Mouse (Mus musculus) liver, embryonic 16.5 days (tissue): Measurements from ENCODE around the gene C5ar1. TPM values are rescaled to one million over a fixed set of nuclear protein-coding genes. Genes with fewer than 3 reads are reported as not detected.
"Not testable (repeated sequence)": the region's sequence is repeated elsewhere in the genome, so short reads cannot be mapped to it uniquely, and the experiment has no call there.

Source experiments
- ATAC-seq: fragments of 200-750 bp; cut with Nextera tagmentation; 2 replicates; pipeline ENCODE4 v1.8.0; 2017; ENCODE audit warnings: low read depth, mild to moderate bottlenecking, moderate number of reproducible peaks, moderate library complexity
- H3K27ac ChIP-seq: fragments of 300-500 bp; sonication (generic); 2 replicates; pipeline ENCODE4 v1.5.1; 2014; ENCODE audit warnings: mild to moderate bottlenecking, low read length
- H3K27me3 ChIP-seq: fragments of 300-500 bp; sonication (generic); 2 replicates; pipeline ENCODE4 v1.6.1; 2014; ENCODE audit warnings: low read depth, low read length, mixed read lengths; ENCODE audit not compliant: control insufficient read depth, insufficient read depth
- H3K36me3 ChIP-seq: fragments of 300-500 bp; sonication (generic); 2 replicates; pipeline ENCODE4 v1.6.1; 2014; ENCODE audit warnings: mild to moderate bottlenecking; ENCODE audit not compliant: control insufficient read depth, insufficient read depth
- H3K4me1 ChIP-seq: fragments of 300-500 bp; sonication (generic); 2 replicates; pipeline ENCODE4 v1.6.1; 2014; ENCODE audit warnings: low read depth, low read length, mixed read lengths; ENCODE audit not compliant: control insufficient read depth
- H3K4me2 ChIP-seq: fragments of 300-500 bp; sonication (generic); 2 replicates; pipeline ENCODE4 v1.6.1; 2014; ENCODE audit warnings: low read depth, low read length, mixed read lengths
- H3K4me3 ChIP-seq: fragments of 300-500 bp; sonication (generic); 2 replicates; pipeline ENCODE4 v1.5.1; 2014; ENCODE audit warnings: low read depth, mild to moderate bottlenecking, low read length
- H3K9ac ChIP-seq: fragments of 300-500 bp; sonication (generic); 2 replicates; pipeline ENCODE4 v1.6.1; 2014; ENCODE audit warnings: low read depth, low read length
- H3K9me3 ChIP-seq: fragments of 300-500 bp; sonication (generic); replicated peaks from 2 replicates; pipeline ENCODE4 v1.6.1; 2016; ENCODE audit warnings: low read length; ENCODE audit not compliant: control insufficient read depth
- WGBS: fragments of 180-500 bp; shearing (Covaris S2); extraction: QIAGEN DNeasy Blood & Tissue Kit; methylation state at CpG from one replicate; pipeline ENCODE4 v1.1.7; 2014; ENCODE audit not compliant: insufficient replicate concordance; 5-methylcytosine and 5-hydroxymethylcytosine counted together
- polyA plus RNA-seq: library from polyadenylated mRNA; unstranded; fragments of >200 nt; fragmentation: Nextera tagmentation; extraction: Ambion mirVana; gene quantifications from 2 replicates; pipeline ENCODE4 v1.2.1, GENCODE M21; 2015

Gene C5ar1
- 4.0 and 4.6 TPM in 2 replicates for polyA plus RNA-seq

DNA sequence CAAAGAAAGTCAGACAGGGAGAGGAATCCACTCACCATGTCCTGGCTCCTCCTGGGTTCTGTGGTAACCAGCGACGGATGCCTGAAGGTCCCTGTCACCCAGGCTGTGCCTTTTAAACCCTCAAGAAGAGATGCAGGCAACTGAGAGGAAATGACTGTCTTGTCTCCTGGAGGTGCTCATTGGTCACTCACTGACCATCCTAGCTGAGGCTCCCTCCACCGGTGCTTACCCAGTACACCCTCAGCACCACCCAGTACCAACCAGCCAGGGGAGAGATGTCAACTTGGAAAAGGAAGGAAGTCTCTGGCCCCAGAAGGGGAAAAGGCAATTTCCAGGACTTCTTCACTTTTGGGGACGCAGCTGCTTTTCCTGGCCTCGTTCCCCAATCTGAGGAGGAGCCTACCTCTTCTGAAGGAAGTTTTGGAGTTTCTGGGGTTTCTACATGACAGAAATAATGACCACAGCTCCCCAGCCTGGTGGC, at the start of gene C5ar1:
TSS of gene C5ar1 (minus strand) at position 431 of the 481 bp plus-strand sequence.
- no peak within 1 kb of the TSS; the same call in 1 of the 2 replicates for H3K4me3 ChIP-seq
- H3K9me3 ChIP-seq: no peaks in the 10 kb centered on the region
- no peak within 1 kb of the TSS for H3K9ac ChIP-seq
- H3K27ac ChIP-seq: peak within 1 kb of the TSS; percentile 0; the same call in 1 of the 2 replicates
- no peaks in the 10 kb centered on the region for H3K36me3 ChIP-seq
- no peak within 1 kb of the TSS for H3K4me2 ChIP-seq
- H3K4me1 ChIP-seq: no peaks in the 10 kb centered on the region
- 40% methylated on average over 5 of the region's 5 CpGs for WGBS
- ATAC-seq: no peak
- H3K27me3 ChIP-seq: no peaks in the 10 kb centered on the region

DNA sequence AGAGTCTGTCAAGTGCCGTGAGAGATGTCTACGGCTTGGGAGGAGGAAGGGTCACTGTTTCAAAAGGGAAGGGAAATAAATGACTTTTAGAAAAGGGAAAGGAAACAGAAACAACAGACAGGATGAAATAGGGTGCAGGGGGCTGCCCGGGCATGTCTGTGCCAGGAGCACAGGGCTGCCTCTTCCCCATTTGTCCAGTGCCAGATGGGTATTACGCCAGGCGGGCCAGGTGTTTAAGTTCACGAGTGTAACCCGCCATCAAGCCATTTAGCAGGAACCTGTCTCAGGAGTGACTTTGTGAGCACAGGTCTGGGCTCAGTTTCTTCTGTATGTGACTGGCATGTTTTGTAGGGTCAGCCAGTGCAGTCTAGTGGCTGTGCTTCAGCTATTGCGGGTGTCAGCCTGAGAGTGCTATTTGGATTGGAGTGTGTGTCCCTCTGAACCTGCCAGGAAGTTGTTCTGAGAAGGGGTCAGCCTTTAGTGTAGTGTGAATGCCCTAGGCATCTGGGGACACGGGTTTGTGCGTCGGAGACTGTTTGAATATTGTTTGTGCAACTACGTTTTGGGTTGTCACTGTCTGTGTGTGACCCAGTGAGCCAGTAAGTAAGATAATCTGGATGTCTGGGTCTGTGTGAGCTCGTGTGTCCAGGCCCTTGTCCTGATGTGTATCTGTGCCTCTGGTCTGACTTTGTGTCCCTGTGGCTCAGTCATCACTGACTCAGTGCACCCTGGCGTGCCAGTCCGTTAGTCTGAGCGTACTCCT, 49.4 kb upstream of the C5ar1 start:
- 26% methylated on average over 16 of the region's 16 CpGs for WGBS
- Histone ChIP-seq H3K4me3 (peak overlapping the region; percentile 98), H3K9me3 (no peaks in the 10 kb centered on the region), H3K4me1 (peaks cover 52% of the 10 kb centered on the region), H3K36me3 (no peaks in the 10 kb centered on the region), H3K27me3 (peaks cover 17% of the 10 kb centered on the region), H3K9ac (peak overlapping the region; percentile 97), H3K27ac (peak overlapping the region; percentile 98), H3K4me2 (peak overlapping the region; percentile 100)
- no peak for ATAC-seq

DNA sequence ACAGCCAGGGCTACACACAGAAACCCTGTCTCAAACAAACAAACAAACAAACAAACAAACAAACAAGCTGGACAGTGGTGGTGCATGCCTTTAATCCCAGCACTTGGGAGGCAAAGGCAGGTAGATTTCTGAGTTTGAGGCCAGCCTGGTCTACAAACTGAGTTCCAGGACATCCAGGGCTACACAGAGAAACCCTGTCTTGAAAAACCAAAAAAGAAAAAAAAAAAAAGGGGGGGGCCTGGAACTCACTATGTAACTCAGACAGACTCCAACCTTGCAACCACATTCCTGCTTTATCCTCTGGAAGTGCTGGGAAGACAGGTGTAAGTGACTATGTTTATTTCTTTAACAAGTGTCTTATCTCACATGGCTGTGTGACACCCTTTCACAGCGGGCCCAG, 48.8 kb upstream of the C5ar1 start, which contains the start of gene Bbc3:
TSS of gene Bbc3 (plus strand) at position 301 of the 400 bp plus-strand sequence.
- Histone ChIP-seq H3K27ac (peak within 1 kb of the TSS; percentile 98), H3K9ac (peak within 1 kb of the TSS; percentile 97), H3K4me2 (peak within 1 kb of the TSS; percentile 100), H3K4me3 (peak within 1 kb of the TSS; percentile 98), H3K4me1 (peaks cover 46% of the 10 kb centered on the region), H3K27me3 (peaks cover 17% of the 10 kb centered on the region)
- not testable (repeated sequence) for ATAC-seq, H3K36me3 ChIP-seq, H3K9me3 ChIP-seq
- 13% methylated on average over 1 of the region's 1 CpGs for WGBS

DNA sequence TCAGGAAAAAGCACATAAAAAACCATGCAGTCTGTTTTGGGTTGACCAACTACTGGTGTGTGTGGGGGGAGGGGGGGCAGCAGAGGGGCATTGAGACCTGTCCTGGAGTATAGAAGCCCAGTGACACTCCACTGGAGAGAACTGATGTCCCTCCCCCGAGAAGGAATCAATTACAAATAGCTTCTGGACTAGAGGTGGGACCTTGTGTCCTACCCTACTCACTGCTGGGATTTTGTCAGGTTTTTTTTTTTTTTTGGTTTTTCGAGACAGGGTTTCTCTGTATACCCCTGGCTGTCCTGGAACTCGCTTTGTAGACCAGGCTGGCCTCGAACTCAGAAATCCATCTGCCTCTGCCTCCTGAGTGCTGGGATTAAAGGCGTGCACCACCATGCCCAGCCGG, 47.8 kb upstream of the C5ar1 start:
- H3K36me3 ChIP-seq, H3K9ac ChIP-seq, H3K4me2 ChIP-seq, H3K9me3 ChIP-seq, ATAC-seq, H3K4me3 ChIP-seq, H3K27ac ChIP-seq: not testable (repeated sequence)
- H3K4me1 ChIP-seq: peaks cover 36% of the 10 kb centered on the region
- 59% methylated on average over 6 of the region's 6 CpGs for whole genome bisulfite sequencing
- peaks cover 10% of the 10 kb centered on the region for H3K27me3 ChIP-seq

DNA sequence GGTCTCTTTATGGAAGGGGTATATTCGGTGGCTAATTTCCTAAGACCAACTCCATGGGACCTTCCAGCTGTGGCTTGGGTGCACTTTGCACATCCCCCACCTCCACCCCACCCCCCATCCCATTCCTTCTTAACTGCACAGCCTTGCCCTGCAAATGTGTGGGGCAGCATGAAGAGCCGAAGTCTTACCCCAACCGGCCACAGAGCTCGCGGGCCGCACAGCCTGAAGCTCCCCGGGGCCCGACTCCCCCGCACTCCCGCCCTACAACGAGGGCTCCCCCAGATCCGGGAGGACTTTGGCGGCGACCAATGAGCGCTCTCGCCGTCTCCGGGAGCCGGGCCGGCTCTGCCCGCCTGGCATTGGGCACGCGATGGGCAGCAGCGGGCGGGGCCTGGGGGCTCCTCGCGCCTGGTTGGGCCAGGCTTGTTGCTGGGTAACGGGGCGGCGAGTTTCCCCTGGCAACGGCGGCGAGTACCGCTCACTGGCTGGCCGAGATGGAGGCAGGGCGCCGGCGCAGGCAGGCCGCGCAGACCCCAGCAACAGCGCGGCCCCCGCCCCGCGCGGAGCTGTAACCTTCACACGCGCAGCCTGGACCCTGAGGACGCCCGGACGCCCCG, 40.2 kb upstream of the C5ar1 start:
- WGBS: 2% methylated on average over 52 of the region's 52 CpGs
- Histone ChIP-seq H3K27me3 (peaks cover 25% of the 10 kb centered on the region), H3K4me3 (peak overlapping the region; percentile 39), H3K4me1 (peaks cover 38% of the 10 kb centered on the region), H3K4me2 (peak overlapping the region; percentile 59), H3K36me3 (no peaks in the 10 kb centered on the region), H3K27ac (no peak overlapping the region), H3K9me3 (no peaks in the 10 kb centered on the region), H3K9ac (no peak overlapping the region; the same call in 1 of the 2 replicates)
- ATAC-seq: no peak

DNA sequence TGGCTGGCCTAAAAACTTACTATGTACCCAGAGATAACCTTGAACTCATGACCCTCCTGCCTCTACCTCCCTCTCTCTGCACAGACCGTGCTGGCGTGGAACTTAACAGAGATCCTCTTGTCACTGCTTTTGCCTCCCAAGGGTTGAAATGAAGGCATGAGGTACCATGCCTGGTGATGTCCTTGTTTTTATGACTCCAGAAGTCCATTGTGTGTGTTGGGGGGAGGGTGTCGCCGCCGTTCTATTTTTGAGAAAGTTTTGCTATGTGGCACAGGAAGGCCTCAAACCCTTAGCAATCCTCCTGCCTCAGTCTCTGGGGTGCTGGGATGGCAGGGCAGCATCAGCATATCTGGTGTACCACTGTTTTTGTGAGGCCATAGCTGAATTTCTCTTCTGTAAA, 39.6 kb upstream of the C5ar1 start:
- Histone ChIP-seq H3K4me1 (peaks cover 42% of the 10 kb centered on the region), H3K4me3 (no peak overlapping the region), H3K4me2 (no peak overlapping the region), H3K9me3 (no peaks in the 10 kb centered on the region), H3K27me3 (peaks cover 25% of the 10 kb centered on the region), H3K27ac (no peak overlapping the region), H3K36me3 (no peaks in the 10 kb centered on the region), H3K9ac (no peak overlapping the region)
- 72% methylated on average over 5 of the region's 5 CpGs for WGBS
- ATAC-seq: no peak

DNA sequence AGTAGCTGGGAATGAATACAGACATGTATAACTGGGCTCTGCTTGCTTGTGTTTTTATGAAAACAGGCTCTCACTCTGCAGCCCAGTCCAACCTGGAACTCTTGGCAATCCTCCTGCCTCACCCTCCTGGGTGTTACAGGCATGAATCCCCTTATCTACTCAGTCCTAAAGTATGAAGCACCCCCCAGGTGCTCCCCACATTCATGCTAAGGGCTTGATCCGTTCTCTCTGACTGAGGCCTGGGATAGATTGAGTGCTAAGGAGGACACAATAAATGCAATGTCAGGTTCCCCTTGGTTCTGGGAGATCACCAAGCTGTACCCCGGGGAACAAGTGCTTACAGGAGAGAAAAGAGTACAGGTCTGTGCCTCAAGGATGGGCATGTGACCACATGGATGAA, 38.3 kb upstream of the C5ar1 start:
- Histone ChIP-seq H3K4me3 (no peak overlapping the region), H3K4me1 (peaks cover 42% of the 10 kb centered on the region), H3K9me3 (no peaks in the 10 kb centered on the region), H3K36me3 (no peaks in the 10 kb centered on the region), H3K27ac (no peak overlapping the region), H3K27me3 (peaks cover 25% of the 10 kb centered on the region), H3K4me2 (no peak overlapping the region), H3K9ac (no peak overlapping the region)
- no peak for ATAC-seq
- 63% methylated on average over 2 of the region's 2 CpGs for WGBS

DNA sequence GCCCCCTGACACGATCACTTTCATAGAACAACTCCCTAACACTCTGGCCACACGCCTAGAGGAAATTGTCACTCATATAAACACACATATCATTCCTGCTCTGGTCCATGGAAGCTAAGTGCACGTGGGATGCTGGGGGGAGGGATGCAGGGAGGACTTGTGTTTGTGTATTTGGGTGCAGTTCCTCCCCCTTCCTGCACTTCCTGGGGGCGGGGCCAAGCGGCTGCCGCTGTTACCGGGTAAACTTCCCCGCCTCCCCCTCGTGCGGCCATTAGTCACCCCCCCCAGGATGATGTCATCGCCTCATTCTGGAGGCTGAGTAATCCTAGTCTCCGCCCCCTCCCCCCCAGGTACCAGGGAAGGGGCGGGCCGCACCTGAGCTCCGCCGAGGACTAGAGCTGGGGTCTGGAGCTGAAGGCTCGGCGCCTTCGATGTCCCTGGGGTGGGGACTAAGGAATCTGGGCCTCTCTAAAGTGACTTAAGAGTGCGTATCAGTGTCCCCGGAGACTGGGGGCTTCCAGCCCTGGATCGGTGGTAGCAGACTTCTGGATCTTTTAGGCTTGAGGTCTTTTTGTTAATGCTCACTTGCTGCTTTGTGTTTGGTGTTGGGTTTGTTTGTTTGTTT, 37.5 kb upstream of the C5ar1 start:
- H3K9ac ChIP-seq: peak overlapping the region; percentile 78
- peak overlapping the region; percentile 98 for H3K27ac ChIP-seq
- peaks cover 42% of the 10 kb centered on the region for H3K4me1 ChIP-seq
- H3K9me3 ChIP-seq: no peaks in the 10 kb centered on the region
- no peaks in the 10 kb centered on the region for H3K36me3 ChIP-seq
- H3K4me3 ChIP-seq: peak overlapping the region; percentile 67
- WGBS: 3% methylated on average over 21 of the region's 22 CpGs
- peaks cover 25% of the 10 kb centered on the region for H3K27me3 ChIP-seq
- ATAC-seq: peak; percentile 15
- H3K4me2 ChIP-seq: peak overlapping the region; percentile 98
